Mouse (Mus musculus): Measurements from ENCODE around the gene Sema4c. TPM values are rescaled to one million over a fixed set of nuclear protein-coding genes. Genes with fewer than 3 reads are reported as not detected.
A peak's percentile ranks its signal among the peaks of the same experiment; 100 is the strongest.
"Not testable (repeated sequence)": the region's sequence is repeated elsewhere in the genome, so short reads cannot be mapped to it uniquely, and the experiment has no call there.

Gene Sema4c
- polyA plus RNA-seq, 1 experiment from 2014 or later = 20.4 TPM

DNA sequence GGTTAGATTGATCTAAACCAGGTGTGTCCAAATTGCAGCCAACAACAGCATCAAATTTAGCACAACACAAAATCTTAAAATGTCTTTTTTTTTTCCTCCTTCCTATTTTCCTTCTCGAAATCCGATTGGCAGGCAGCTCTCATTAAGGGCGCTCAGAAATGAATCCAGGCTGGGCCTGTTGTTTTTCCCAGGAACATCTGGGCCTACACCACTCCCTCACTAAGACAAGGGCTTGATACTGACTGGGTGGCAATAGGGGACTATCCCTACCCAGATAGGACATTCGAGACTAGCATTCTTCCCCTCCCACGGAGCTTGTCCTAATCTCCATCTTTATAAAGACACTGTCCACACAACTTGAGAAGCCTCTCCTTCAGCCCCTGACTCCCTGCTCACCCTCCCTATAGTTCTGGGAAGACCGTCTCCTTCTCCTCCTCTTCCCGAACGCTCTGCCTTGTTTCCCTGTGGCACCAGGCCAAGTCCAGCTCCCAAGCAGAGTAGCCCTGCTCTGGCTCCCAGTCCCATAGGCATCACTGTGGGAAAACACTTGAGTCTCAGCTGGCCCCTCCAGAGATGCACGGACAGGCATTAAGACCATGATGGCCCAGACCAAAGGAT, 10.1 kb downstream of the Sema4c start:
- no peaks in the 10 kb centered on the region for H3K27me3 ChIP-seq
- CTCF ChIA-PET = interaction anchor here (0.6 to 2.8 kb wide), 26 partner anchors 9 to 197 kb away, joined by 3 to 15 read pairs (median 5); partner anchors contain the start of gene Cox5b
- in situ Hi-C loops (cut with MboI; ENCODE audit: low pct_unique_long_range_greater_than_20kb) = no loop called here
- no peak for ATAC-seq
- no peak for DNase-seq (ENCODE audit: low read depth, low spot score)
- TF ChIP-seq CTCF (IDR thresholded peaks at IDR 0.05) = no peak
- POLR2A ChIA-PET = interaction anchor here (1.2 to 1.4 kb wide), 2 partner anchors 10 to 89 kb away, joined by 3 to 5 read pairs; partner anchors contain the start of gene Sema4c

DNA sequence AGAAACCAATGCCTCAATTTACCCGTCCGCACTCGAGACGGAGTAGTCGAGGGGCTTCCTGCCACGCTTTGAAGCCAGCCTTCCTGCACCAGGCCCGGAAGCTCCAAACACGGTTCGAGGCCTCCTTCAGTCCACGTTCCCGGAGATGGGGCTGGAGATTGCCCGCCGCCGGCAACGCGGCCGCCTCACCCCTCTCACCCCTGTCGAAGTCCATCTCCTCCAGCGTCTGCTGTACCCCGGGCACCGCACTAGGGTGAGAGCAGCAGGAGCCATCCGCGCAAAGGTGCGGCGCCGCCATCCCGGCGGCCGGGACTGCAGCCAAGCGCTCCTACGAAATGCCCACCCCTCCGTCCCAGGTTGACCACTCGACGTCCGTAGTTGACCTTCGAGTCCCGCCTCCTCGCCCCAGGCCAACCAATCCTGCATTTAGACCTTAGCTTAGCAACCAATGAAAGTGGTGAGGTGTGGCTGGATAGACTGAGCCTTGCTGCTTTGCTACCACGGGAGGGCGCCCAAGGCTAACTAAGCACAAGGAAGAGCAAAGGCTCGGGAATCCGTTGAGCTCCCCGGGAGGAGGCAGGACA, 11.2 kb downstream of the Sema4c start, which contains the start of gene Ankrd39:
TSS of gene Ankrd39 (minus strand) at position 558 of the 584 bp plus-strand sequence.
- POLR2A ChIA-PET = interaction anchor here (1.0 to 1.5 kb wide), 6 partner anchors 9 to 137 kb away, joined by 3 to 5 read pairs (median 4); partner anchors contain the start of gene Sema4c
- no peaks in the 10 kb centered on the region for H3K27me3 ChIP-seq
- DNase-seq (ENCODE audit: low read depth, low spot score) = peak; percentile 97
- TF ChIP-seq CTCF (IDR thresholded peaks at IDR 0.05) = no peak
- CTCF ChIA-PET = interaction anchor here (0.7 to 2.8 kb wide), 32 partner anchors 8 to 201 kb away, joined by 3 to 15 read pairs (median 4); partner anchors contain the start of genes Cox5b and Gm42417
- ATAC-seq = peak; percentile 98
- in situ Hi-C loops (cut with MboI; ENCODE audit: low pct_unique_long_range_greater_than_20kb) = no loop called here

DNA sequence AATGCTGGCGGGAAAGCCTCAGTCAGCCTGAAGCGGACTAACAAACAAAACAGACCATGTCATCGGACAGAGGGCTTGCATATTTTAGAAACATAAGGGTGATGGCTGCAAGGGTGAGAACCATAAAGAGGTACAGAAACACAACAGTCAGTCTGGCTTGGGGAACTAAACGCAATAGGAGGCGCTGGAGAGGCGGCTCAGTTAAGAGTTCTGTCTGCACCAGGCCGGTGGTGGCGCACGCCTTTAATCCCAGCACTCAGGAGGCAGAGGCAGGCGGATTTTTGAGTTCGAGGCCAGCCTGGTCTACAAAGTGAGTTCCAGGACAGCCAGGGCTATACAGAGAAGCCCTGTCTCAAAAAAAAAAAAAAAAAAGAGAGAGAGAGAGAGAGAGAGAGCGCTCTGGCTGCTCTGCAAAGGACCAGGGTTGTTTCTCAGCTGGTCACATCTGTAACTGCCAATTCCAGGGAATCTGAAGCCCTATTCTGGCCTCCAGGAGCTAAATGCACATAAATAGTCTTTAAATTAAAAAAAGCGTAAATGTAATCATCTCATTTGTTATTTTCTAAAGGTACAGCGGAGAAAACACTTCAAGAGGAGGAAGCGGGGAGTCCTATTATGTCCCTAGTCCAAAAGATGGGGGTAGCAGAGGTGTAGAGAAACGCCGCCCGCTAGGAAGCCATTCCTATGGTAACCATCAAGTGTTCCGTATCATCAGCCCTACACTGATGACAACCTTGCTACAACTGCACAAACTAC, 12.1 kb downstream of the Sema4c start:
- DNase-seq (ENCODE audit: low read depth, low spot score) = no peak
- CTCF ChIA-PET = interaction anchor here (0.9 to 2.8 kb wide), 11 partner anchors 11 to 198 kb away, joined by 3 to 15 read pairs (median 5); partner anchors contain the start of gene Cox5b

DNA sequence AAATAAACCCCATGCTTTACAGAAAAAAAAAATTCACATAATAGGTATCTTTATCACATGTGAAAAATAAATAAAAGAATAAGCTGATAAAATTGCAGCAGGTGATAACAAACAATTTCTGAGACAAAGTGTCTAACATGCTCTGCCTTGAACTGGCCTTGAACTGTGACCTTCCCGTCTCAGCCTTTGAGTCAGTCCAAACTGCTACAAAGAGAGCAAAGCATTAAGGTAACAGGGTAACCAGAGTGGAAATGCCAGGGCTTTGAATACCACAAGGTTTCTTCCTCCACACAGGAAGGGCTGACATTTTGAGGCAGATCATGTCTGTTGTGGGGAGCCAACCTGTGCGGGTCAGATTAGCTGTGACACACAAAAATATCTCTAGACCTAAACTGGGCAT, 12.8 kb downstream of the Sema4c start:
- no peak for ATAC-seq
- CTCF ChIA-PET = interaction anchor here (1.1 to 2.8 kb wide), 2 partner anchors 12 to 142 kb away, joined by 3 to 15 read pairs; no protein-coding TSS in a partner anchor
- no peaks in the 10 kb centered on the region for H3K27me3 ChIP-seq
- POLR2A ChIA-PET = no interaction called here
- no peak for TF ChIP-seq CTCF (IDR thresholded peaks at IDR 0.05)
- no peak for DNase-seq (ENCODE audit: low read depth, low spot score)
- in situ Hi-C loops (cut with MboI; ENCODE audit: low pct_unique_long_range_greater_than_20kb) = no loop called here

More for the DNA sequence above, 12.1 kb downstream of the Sema4c start:
- no peaks in the 10 kb centered on the region for H3K27me3 ChIP-seq
- POLR2A ChIA-PET = interaction anchor here (1.0 to 1.5 kb wide), 4 partner anchors 11 to 88 kb away, joined by 3 to 4 read pairs (median 3); no protein-coding TSS in a partner anchor
- in situ Hi-C loops (cut with MboI; ENCODE audit: low pct_unique_long_range_greater_than_20kb) = no loop called here
- no peak for TF ChIP-seq CTCF (IDR thresholded peaks at IDR 0.05)
- ATAC-seq = no peak

DNA sequence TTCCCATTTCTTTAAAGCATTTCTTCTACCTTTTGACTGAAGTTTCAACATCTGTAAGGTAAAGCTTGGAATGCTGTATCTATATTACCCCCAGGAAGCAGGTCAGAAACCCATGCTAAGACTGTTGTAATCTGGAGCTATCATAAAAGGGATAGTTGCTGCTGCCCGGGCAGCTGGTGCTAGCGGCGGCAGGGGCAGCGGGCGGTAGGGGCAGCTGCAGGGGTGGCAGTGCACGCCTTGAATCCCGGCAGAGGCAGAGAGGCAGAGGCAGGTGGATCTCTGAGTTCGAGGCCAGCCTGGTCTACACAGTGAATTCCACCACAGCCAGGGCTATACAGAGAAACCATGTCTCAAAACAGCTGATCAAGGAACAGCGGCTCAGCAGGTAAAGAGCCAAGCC, 15.2 kb downstream of the Sema4c start:
- POLR2A ChIA-PET = no interaction called here
- in situ Hi-C loops (cut with MboI; ENCODE audit: low pct_unique_long_range_greater_than_20kb) = no loop called here
- TF ChIP-seq CTCF (IDR thresholded peaks at IDR 0.05) = no peak
- DNase-seq (ENCODE audit: low read depth, low spot score) (no peak), ATAC-seq (no peak)
- CTCF ChIA-PET = interaction anchor here (0.9 to 1.5 kb wide), 2 partner anchors 13 to 141 kb away, joined by 3 to 4 read pairs; no protein-coding TSS in a partner anchor
- no peaks in the 10 kb centered on the region for H3K27me3 ChIP-seq

DNA sequence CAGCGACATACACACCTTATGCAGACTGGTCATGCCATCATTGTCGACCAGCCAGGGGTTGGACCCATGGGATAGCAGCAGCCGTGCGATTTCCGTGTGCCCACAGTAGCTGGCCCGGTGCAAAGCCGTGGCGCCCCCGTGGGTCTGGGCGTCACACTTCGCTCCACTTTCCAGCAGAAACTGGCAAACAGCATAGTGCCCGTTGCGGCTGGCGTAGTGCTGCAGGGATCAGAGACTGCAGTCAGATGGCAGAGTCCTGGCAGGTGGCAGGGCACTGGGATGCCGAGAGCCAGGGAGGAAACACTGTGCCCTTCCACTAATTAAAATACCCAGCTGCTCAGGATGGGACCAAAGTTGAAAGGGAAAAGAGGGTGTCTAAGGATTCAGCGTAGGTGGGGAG, 16.3 kb downstream of the Sema4c start:
- POLR2A ChIA-PET = no interaction called here
- H3K27me3 ChIP-seq = no peaks in the 10 kb centered on the region
- CTCF ChIA-PET = interaction anchor here (1.5 kb wide), 1 partner anchor 142 kb away, joined by 3 read pairs; no protein-coding TSS in a partner anchor
- TF ChIP-seq CTCF (IDR thresholded peaks at IDR 0.05) = no peak
- DNase-seq (ENCODE audit: low read depth, low spot score) = no peak
- in situ Hi-C loops (cut with MboI; ENCODE audit: low pct_unique_long_range_greater_than_20kb) = no loop called here
- ATAC-seq = no peak

DNA sequence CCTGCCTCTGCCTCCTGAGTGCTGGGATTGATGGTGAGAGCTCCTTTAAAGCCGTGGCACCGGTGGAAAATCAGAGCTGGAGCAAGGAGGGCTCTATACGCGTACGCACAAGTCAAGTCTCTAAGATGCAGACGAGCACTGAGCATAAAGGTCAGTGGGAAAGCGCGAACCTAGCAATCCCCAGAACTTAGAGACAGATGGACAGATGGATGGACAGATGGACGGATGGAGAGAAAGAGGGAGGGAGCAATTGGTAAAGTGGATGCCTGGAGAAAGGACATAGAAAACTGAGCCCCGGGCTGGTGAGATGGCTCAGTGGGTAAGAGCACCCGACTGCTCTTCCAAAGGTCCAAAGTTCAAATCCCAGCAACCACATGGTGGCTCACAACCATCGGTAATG, 17.3 kb downstream of the Sema4c start:
- POLR2A ChIA-PET = no interaction called here
- H3K27me3 ChIP-seq = no peaks in the 10 kb centered on the region
- DNase-seq (ENCODE audit: low read depth, low spot score) (no peak), ATAC-seq (no peak)
- in situ Hi-C loops (cut with MboI; ENCODE audit: low pct_unique_long_range_greater_than_20kb) = no loop called here
- TF ChIP-seq CTCF (IDR thresholded peaks at IDR 0.05) = no peak
- CTCF ChIA-PET = no interaction called here

DNA sequence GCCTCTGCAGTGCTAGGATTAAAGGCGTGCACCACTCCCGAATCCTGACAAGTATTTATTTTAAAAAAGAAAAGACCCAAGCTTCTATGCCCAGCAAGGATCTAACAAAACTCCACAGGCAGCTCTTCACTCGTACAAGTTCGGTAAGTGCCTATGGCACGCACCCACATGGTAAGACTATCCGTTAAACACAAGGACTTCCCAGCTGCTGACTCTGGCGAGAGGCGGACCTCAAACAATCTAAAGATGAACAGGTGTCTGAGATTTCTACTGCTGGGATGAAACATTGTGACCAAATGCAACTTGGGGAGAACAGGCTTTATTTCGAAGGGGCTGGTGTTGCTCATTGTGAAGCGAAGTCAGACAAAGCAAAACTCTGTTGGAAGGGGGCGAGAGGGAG, 18.0 kb downstream of the Sema4c start:
- in situ Hi-C loops (cut with MboI; ENCODE audit: low pct_unique_long_range_greater_than_20kb) = no loop called here
- CTCF ChIA-PET = no interaction called here
- no peak for TF ChIP-seq CTCF (IDR thresholded peaks at IDR 0.05)
- ATAC-seq = no peak
- no peaks in the 10 kb centered on the region for H3K27me3 ChIP-seq
- POLR2A ChIA-PET = no interaction called here
- no peak for DNase-seq (ENCODE audit: low read depth, low spot score)

DNA sequence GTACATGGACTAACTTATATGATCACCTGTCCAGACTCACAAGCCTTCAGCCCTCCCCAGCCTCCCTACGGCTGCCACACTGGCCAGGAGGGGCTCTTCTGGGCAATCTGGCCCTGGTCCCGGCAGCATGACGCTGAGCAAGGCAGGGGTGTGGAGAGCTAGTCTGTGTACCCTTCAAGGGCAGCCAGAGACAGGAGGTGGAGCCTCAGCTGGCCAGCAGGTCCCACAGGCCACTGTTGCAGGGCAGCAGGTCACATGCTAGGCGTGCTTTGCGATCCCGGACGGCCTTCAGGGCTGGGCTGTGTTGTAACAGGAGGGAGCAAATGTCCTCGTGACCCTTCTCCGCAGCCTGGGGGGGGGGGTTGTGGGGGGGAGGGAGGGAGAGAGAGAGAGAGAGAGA, 19.0 kb downstream of the Sema4c start, which contains the start of gene Gm42417:
TSS of gene Gm42417 (minus strand) at position 244 of the 400 bp plus-strand sequence.
- ATAC-seq (no peak), DNase-seq (ENCODE audit: low read depth, low spot score) (no peak)
- in situ Hi-C loops (cut with MboI; ENCODE audit: low pct_unique_long_range_greater_than_20kb) = no loop called here
- ChIA-PET POLR2A (no interaction called here), CTCF (interaction anchor here (1.2 kb wide), 1 partner anchor 8 kb away, joined by 4 read pairs; the partner anchor contains the start of gene Ankrd39)
- no peaks in the 10 kb centered on the region for H3K27me3 ChIP-seq
- TF ChIP-seq CTCF (IDR thresholded peaks at IDR 0.05) = no peak

DNA sequence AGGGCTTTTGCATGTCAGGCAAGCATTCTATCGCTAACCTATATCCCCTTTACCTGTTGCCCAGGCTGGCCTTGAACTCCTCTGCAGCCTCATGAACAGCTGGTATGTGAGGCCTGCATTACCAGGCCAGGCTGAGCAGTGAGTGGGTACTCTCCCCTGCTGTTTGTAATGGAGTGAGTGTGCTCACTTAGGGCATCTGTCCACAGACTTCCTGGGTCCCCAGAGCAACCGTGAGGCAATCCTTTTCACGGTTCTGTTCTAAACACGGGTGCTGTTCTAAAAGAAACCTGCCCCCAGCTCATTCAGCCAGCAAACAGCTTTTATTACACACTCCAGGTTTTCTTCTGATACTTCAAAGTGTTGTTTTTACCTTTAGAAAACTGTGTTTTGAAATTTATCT, 19.4 kb downstream of the Sema4c start:
- CTCF ChIA-PET = interaction anchor here (1.2 kb wide), 1 partner anchor 8 kb away, joined by 4 read pairs; the partner anchor contains the start of gene Ankrd39

DNA sequence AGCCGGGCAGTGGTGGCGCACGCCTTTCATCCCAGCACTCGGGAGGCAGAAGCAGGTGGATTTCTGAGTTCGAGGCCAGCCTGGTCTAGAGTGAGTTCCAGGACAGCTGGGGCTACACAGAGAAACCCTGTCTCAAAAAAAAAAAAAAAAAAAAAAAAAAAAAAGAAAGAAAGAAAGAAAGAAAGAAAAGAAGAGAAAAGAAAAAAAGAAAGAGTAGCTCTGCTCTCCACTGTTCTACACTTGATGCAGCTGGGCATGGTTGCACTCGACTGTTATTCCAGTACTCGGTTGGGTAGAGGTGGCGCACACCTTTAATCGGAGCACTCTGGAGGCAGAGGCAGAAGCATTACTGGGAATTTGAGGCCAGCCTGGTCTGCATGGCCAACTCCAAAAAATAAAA, 21.4 kb downstream of the Sema4c start, which contains the start of gene Ankrd23:
TSS of gene Ankrd23 (minus strand) at position 101 of the 400 bp plus-strand sequence.
- POLR2A ChIA-PET; DNase-seq (ENCODE audit: low read depth, low spot score); ATAC-seq; in situ Hi-C loops (cut with MboI; ENCODE audit: low pct_unique_long_range_greater_than_20kb); H3K27me3 ChIP-seq; CTCF ChIA-PET: not testable (repeated sequence)

More for the DNA sequence above, 19.4 kb downstream of the Sema4c start:
- ATAC-seq (no peak), DNase-seq (ENCODE audit: low read depth, low spot score) (no peak)
- POLR2A ChIA-PET = no interaction called here
- in situ Hi-C loops (cut with MboI; ENCODE audit: low pct_unique_long_range_greater_than_20kb) = no loop called here
- no peaks in the 10 kb centered on the region for H3K27me3 ChIP-seq
- TF ChIP-seq CTCF (IDR thresholded peaks at IDR 0.05) = no peak
